Mouse (Mus musculus) right cerebral cortex, postnatal 4 days (tissue): ENCODE measurements around the gene Utp20.
"Not testable (repeated sequence)": the region's sequence is repeated elsewhere in the genome, so short reads cannot be mapped to it uniquely, and the experiment has no call there.

Source experiments
- DNase-seq: peaks from one replicate; pipeline ENCODE4 v3.0.0-alpha.2; 2022

Utp20 gene

DNA sequence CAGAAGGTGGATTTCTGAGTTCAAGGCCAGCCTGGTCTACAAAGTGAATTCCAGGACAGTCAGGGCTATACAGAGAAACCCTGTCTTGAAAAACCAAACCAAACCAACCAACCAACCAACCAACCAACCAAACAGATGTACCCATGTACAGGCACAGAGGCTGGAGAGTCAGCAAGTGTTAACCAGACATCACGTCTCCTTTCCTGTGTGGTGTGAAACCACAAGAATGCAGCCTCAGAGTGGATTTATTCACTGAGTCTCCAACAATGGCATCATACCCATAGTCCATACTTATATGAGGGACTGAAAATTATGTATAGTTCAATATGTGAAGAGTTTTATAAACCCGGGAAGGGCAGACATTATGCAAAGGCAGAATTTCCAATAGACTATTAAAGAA lies 43.5 kb downstream of the Utp20 start:
- not testable (repeated sequence) for DNase-seq

DNA sequence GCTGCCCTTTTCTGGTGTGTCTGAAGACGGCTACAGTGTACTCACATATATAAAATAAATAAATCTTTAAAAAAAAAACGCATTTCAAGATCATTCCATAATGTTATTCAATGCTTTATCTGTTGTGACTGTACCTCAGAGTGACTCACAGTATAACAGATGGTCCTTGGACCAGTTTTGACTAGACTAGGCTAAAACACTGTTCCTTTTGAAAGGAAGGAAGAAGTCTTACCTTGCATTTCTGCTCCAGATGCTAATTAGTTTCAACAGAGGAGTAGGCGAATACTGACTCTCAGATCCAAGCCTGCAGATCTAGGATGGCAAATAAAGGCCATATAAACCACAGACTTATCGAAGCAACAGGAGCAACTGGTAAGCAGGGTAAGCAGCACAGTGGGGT lies 45.9 kb downstream of the Utp20 start:
- DNase-seq: no peak

DNA sequence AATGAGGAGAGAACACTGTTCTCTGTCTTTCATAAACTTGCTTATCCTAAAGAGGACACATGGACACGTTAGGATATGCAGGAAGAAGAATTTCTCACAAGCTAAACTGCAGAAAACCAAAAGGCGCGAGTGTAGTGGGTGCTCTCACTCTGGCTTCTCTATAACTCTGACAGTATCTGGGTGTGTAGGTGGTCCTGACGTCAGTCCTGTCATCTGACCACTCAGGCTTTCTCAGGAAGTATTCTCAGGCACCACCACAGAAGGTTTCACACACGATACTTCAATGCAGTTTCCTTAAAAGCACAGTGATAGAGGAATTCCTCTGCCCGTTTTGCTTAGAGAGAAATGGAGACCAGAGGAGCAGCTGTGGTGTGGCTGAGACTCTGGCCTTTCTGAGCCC lies 50.4 kb downstream of the Utp20 start:
- DNase-seq: no peak

DNA sequence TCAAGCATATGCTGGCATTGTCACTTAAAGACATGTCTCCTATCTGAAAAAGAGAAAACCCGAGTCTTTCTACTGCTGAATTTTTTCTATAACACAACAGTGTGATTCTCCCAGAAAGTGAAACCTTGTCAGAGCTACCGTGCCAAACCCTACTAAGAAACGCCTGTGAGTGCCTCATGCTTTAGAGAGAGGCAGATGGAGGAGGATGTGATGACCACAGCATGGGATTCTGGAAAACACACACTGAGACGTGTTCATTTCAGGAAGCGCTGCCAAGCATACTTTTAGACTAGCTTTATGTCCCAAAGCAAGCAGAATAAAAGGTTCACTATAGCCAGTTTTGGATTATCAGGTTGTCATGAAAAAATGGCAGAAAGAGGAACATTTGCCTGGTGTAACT lies 53.6 kb downstream of the Utp20 start:
- not testable (repeated sequence) for DNase-seq

DNA sequence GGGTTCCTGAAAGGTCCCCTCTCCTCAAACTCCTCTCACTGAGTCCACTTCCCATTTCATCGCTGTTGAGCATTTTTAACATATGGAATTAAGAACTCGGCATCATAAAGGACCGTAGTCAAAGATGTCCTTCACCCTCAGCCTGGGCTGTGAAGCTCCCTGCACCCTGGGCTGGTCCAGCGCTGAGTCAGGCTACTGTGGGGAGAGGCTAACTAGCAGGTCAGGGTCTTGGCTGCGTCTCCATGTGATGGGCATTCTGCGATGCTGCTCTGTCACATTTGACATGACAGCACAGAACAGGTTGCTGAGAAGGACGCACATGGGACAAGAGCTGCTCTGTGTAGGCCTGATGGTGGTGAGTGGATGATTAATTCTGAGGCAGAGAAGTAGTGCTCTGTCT lies 56.9 kb downstream of the Utp20 start:
- no peak for DNase-seq

DNA sequence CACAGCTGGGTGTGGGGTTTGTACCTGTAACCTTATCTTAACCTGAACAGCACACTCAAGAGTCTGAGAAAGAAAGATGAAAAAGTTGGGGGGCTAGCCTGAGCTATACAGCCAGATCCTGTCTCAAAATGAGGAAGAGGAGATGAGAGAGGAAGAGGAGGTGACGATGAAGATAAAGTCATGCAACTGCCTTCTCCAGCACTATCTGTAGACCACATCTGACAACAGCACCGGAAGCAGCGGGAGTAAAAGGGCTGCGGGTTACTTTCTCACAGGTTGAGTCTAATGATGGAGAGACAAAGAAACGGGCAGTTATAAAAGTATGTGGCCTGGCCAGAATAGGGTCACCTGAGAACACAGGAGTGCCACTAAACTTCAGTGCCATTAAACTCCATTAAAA lies 57.6 kb downstream of the Utp20 start:
- DNase-seq: no peak

DNA sequence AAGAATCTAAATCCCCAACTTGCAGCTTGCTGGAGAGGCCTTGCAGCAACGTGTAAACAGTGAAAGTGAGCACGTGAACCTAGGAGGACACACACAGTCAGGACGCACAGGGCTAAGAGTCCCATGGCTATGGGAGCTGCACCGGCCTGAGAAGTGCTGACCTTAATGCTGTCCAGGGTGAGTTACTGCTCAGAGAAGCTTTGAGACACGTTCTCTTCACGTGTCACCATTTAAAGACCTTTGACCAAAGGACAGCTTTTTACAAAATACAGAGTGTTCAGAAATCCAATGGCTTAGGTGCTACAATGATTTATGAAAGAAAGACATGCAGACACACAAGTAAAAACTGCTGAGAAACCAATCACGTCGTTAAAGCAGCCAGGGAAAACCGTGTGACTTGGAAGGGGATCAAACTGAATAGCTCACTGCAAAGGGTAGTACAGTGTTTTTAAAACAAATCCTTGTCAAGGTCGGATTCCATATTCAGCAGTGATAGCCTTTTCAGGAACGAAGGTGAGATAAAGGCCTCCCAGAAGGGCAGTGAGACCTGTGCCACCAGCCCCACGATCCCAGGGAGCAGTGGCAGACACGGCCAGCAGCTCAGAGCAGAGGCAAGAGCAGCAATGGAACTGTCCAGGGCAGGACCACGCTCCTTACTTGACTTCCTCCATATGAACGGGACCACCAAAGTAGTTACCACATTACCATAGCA lies 61.0 kb downstream of the Utp20 start:
- DNase-seq: no peak

DNA sequence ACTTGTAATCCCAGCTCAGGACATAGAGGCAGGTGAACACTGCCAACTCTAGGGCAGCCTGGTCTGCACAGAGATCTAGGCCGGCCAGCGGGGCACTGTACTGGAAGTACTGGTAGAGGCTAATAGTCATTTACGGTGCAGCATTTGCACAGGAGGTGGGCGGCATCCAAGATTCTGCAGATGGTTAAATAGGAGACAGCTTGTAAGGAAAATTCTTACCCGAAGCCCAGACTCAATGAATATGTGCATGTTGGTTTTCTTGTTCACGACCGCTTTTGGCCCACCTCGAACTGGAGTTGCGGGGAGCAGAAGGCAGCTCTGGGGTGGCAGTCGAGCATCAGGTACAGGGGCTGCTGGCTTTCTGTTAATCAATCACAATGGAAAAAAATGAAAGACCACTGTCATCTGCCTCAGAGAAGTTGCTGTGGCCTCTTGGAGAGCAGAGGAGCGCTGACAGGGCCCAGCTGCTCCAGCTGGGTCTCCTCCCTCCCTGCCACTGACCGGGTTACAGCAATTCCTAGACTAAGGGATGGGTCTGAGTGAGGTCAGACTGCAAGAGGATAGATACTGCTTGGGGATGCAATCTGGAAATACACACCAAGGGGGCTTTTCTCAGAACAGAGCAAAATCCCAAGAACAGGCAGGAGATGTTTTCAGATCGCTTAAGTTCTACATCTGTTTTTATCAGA lies 64.9 kb downstream of the Utp20 start:
- DNase-seq: no peak

DNA sequence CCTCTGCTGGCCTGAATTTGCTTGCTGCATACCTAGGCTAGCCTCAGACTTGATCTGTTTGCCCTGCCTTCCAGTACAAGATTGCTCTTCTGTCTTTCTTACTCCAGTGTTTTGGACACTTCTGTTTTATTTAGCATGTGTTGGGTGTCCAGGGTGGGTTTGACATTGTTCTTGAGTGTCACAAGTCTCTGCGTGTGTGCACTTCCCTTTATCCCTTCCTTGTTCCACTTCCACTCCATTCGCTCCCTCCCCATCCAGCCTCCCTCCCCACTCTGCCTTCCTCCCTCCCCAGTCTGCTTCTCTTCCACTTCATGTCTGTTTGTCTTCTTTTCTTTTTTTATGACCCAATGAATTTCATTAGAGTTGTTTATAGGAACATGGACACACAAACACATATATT lies 85.2 kb downstream of the Utp20 start:
- DNase-seq: no peak

DNA sequence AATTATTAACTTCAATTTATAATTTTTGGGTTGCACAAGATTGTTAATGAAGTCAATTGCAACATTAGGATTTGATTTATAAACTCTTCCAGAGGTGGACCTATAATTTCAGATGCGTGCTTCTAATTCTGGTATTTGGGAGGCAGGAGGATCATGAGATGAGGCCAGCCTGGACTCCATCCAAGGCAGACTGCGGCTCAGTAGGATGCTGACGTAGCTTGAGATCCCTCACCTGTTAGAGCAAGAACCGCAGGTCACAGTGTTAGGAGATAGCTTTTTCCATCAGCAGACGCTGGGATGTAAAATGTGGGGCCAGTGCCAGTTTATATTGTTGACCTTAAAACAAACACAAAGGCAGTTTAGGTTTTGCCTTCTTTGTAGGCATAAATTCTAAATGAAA lies 85.8 kb downstream of the Utp20 start:
- no peak for DNase-seq

DNA sequence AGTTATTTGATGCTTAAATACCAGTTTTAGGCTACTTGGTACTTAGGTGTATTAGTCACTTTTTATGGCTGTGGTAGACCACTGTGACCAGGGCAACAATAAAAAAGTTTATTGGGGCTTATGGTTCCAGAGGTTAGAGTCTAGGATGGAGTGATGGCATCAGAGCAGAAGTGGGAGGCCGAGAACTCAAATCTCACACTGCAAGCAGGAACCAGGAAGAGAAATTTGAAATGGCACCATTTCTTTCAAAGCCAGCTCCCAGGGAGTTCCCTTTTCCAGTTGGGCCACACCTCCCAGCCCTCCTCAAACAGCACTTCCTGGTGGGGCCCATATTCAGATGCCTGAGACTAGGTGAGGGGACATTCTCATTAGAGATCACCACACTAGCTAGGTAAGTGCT lies 86.8 kb downstream of the Utp20 start:
- DNase-seq: no peak

DNA sequence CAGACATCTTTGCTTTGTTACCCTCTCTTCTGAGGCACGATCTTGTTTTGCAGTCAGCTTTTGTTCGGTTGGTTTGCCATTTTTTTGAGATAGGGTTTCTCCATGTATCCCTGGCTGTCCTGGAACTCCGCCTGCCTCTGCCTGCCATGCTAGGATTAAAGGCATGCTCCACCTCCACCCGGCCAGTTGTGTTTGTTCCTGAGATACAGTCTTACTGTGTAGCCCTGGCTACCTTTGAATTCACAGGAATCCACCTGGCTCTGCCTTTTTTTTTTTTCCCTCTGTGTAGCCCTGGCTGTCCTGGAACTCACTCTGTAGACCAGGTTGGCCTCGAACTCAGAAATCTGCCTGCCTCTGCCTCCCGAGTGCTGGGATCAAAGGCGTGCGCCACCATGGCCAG lies 87.5 kb downstream of the Utp20 start:
- not testable (repeated sequence) for DNase-seq

DNA sequence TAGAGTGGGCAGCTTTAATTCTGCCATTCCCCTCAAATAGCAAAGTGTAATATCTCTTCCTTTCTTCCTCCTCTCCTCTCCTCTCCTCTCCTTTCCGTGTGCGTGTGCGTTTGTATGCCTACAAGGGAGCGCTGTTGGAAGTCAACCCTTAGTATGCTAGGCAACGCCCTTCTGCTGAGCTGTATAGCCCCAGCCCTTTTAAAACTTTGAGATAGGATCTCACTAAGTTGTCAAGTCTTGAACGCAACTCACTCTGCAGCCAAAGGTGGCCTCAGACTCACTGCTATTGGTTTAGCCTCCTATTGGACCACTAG lies 94.3 kb downstream of the Utp20 start:
- no peak for DNase-seq

DNA sequence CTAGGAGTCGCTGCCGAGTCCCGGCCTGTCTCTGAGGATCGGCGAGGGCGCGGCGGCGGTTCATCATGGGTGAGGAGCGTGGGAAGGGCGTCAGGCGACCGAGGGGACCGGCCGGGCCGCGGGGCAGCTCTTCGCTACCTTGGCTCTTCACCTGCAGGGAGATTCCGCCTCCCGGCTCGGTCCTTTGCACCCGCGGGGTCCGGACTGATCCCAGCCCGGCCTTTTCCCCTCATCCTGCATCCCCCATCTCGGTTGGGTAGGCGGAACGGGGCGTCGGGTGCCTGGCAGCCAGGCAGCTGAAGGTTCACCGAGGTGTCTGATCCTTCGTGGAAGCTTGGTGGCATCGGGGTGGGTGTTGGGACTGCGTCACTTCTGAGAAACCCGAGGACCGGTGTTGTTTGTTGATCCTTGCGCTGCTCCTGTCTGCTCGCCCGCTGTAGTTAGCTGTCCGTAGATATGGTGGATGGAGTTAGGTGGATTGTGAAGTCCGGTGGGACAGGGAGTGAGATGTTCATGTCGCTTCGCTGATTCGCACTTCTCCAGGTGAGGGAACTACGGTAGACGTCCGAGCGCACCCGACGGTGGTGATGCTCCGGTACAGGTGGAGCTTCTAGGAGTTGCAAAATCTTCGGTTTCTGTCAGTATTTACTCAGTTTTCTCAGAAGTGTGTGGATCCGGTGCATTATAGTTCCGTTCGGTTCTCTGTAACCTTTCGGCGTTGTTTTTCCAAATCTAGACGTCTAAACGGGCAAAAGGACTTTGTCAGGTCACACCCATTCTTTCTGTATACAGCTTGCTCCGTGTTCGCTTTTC lies 94.9 kb downstream of the Utp20 start:
- no peak for DNase-seq

DNA sequence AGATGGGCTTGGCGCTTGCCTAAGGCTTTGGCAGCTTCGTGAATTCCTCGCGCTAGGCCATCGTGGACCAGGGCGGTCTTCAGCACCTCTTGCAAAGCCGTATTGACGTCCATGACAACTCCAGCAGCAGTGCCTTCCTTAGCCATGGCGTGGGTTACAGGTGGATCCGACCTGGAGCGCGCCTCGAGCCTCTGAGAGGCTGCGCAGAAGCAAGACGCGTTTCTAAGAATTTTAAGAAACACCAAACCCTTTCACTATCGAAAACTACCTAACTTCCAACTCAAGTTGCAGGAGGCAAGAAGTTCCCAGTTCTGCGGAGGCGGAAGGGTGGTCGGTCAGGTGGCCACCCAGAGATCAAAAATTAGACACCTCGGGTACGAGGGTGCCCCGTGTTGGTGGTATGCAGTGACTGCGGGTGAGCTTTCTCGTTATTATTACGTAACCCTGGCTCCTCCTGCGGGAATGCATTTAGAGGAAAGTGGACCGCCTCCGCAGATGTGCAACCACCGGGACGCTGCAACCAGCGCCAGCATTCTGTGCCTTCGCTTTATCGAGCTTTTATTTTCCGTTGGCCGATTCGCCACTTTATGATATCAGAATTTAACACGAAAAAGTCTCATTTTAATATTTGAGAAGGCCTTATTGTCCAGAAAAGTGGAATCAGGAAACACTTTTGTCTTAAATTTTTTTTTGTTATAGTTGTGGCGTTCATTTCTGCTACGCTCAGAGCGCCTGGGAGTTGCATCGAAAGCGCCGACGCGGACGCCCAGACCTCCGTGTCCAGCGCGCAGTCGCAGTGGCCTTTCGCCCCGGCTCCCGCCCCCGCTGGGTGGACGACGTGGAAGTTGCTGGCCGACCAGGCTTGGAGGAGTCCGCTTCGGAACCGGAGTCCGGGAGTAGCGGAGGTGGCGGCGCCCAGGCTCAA lies 95.8 kb downstream of the Utp20 start, which contains the start of gene Arl1:
Gene Arl1 (plus strand): TSS at position 288 of the 925 bp plus-strand sequence.
- DNase-seq: peak; percentile 89

DNA sequence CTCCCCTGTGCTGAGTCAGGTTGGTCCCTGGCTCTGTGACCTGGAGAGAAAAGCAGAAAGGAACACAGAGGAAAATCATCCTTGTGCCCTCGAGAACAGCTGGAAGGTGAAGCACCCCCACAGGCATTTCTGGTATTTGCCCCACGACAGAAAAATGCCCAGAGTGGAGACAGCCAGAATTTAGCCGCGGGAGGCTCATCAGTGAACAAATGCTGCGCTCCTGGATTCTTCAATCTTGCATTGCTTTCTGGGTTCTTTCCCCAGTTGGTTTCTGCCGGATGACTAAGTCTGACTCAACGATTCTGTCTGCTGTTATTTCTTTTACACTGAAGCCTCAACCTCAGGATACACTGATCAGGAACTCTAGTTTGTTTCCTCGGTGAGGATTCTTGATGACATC lies 98.4 kb downstream of the Utp20 start:
- no peak for DNase-seq

DNA sequence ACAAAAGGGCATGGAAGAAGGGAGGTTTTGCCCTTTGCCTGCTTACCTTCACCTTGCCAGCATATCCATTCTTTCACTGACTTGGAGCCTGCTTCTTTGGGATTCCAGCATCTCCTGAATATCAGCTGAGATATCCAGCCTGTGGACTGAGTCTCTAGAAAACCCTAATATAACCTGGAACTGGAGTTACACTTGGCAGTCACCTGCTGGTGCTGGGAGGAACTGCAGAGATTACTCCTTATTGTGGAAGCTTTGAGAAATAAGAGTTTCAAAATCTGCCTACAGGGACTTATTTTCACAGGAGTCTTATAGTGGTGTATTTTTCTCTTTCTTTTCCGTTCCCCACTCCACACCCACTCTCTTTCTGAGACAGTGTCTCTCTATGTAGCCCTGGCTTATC lies 99.5 kb downstream of the Utp20 start:
- peak; percentile 60 for DNase-seq

DNA sequence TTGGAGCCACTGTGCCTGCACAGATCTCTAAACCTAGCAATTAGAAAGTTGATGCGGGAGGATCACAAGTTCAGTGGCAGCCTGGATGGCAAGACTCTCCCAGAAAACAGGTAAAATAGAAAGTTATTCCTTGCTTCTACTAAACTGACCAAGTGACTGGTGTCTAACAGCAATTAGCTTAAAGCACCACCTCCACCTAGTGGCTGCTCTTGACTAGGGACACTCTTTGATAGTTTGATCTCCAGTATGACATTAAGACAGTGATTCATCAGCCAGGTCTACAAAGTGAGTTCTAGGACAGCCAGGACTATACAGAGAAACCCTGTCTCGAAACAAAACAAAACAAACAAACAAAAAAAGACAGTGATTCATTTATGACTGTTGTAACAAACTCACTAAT lies 101.3 kb downstream of the Utp20 start:
- no peak for DNase-seq

DNA sequence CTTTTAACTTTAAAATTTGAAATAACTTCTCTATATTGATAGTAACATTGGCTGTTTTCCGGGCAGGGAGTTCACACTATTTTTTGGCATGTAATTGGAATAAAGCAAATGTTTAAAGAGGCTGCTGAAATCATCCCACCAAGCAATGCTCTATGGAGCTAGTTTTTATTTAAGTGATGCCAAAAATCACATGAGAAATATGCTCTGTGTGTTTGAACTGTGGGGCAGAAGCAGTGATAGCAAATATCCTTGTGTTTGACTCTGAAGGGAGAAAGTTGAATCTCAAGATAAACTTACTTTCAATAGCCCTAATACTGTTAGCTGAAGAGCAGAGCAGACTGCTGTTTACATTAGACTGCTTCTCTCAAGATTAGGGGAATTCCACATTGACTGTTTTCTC lies 107.0 kb downstream of the Utp20 start:
- no peak for DNase-seq

DNA sequence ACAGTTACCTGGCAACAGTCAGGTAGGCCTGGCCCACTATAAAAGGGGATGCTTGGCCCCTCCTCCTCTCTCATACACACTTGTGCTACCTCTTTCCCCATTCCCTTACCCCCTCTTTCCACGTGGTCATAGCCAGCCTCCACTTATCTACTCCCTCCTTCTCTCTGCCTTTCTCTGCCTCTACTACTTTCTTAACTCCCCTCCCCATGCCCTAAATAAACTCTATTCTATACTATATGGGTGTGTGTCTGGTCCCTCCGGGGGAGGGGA lies 108.9 kb downstream of the Utp20 start:
- no peak for DNase-seq

DNA sequence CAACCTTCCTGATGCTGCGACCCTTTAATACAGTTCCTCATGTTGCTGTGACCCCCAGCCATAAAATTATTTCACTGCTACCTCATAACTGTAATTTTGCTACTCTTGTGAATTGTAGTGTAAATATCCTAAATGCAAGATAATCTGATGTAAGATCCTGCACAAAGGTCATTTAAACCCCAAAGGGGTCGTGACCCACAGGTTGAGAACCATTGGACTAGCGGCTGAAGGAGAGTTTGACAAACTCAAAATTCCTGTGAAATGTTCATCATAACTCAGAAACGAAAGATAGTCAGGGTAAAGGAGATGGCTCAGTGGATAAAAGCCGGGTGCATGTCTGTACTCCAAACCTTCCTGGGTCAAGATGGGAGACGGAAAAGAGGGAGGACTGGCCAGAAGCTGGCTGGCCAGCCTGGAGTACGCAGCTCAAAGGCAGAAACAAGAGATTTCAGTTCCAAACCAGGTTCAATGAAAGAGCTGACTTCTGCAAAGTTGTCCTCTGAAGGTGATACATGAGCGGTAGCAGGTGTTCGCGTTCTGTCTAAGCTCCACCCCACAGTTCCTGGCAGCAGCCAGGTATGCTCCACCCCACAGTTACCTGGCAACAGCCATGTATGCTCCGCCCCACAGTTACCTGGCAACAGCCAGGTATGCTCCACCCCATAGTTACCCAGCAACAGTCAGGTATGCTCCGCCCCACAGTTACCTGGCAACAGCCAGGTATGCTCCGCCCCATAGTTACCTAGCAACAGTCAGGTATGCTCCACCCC lies 109.4 kb downstream of the Utp20 start:
- DNase-seq: no peak

DNA sequence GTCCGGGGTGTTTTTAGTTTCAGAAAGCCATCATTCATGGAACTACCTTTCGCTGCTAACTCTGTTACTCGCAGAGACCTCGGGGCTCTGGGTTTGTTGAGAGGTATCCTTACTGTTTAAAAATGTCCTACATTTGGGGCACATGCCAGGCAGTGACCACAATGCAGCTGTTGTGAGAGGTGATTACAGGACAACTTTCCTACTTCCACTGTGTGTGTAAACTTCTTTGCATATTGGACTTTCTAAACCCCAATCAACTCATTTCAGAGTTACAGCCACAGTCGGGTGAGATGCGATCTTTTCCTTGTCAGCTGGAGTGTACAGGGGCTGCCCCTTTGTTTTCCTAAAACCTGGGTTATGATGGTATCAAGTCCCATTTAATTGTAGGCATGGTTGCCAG lies 111.0 kb downstream of the Utp20 start:
- no peak for DNase-seq

DNA sequence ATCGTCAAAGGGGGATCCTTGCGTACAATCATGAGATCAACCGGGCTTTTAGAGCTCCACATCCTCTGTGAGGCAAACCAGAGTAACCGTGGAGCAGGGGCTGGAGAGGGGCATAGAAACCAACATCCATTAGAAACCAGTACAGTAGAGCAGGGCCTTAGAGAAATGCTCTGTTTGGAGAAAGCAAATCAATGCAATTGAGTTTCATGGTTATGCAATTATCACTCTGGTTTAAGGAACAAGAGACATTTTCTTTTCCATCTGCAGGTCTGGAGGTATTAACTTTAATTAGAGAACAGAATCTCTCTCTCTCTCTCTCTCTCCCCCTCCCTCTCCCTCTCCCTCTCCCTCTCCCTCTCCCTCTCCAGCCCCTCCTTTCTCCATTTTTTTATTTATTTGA lies 111.9 kb downstream of the Utp20 start:
- DNase-seq: no peak
